Mouse (Mus musculus) liver, adult 2 months (tissue): ENCODE results near the gene Bak1.

Experiments used
- CTCF ChIP-seq: fragments of 200-500 bp; IDR thresholded peaks from 2 replicates; pipeline ENCODE4 v1.5.1; 2011; ENCODE audit warnings: low read depth, low read length, control low read depth
- POLR2A ChIP-seq: fragments of 200-500 bp; IDR thresholded peaks from 2 replicates; pipeline ENCODE4 v1.6.1; 2011; ENCODE audit warnings: low read length, control low read depth; ENCODE audit not compliant: insufficient read depth; ENCODE audit errors: extremely low read depth

GRCm38 (mm10) chr17:27039432-27040102 lies 10.8 kb upstream of the Bak1 start:
- TF ChIP-seq CTCF (no peak), POLR2A (no peak)
